Mouse (Mus musculus) layer of hippocampus, adult 9-10 months (tissue): Measurements from ENCODE around the gene 9230112D13Rik.

Experiments
- DNase-seq: peaks from one replicate; pipeline ENCODE4 v3.0.0; 2022; ENCODE audit warnings: low spot score

The 9230112D13Rik gene

DNA sequence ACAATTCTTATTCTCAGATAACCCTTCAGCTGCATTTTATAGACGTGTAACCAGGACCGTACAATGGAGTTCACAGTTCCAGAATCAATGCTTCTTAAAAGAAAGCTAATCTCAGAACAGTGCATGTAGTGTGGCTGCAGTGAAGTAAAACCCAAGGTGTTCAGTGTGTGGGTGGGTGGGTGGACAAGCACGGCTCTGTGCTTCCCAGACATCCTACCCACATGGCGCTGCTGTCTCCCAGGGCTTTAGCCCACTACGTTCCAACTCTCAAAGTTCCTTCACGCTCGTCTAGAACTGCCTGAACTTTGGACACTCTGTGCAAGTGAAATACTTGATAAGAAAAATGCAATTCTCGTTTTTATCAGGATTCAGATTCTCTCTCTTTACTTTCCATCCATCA is at the start of gene 9230112D13Rik:
9230112D13Rik (minus strand) TSS at position 101 of the 400 bp plus-strand sequence.
- no peak for DNase-seq

DNA sequence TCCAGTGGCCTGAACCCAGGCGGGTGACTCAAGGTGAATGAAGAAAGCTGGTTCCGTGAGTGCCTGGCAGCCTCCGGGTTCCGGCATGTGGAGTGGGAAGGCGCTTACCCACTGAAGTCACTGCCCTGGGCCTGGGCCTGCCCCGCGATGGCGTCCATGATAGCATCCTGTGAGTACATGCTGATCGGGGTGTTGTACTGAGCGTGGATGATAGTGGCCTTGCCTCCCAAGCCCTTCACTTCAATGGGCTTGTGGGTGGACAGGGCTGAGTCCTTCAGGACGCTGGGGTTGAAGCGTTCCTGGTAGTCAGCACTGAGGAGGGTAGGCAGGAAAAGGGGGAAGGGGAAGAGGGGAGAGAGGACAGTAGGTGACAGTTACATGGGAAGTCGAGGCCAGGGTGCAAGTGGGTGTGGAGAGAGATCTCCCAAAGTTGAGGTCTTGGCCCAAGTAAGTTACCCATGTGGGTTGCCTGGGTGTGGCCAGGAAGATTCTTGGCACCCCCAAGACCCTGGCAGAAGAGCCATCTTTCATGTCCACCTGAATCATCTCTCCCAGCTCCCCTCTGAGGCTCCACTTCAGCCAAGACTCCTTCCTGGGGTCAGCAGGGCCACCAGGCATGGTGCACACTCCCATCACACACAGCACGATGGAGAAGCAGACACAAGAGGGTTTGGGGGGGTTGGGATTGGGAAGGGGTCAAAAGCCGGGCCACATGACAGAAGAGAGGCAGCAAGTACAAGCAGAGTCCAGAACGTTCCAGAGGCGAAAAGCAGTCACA is 49.2 kb upstream of the 9230112D13Rik start:
- no peak for DNase-seq

DNA sequence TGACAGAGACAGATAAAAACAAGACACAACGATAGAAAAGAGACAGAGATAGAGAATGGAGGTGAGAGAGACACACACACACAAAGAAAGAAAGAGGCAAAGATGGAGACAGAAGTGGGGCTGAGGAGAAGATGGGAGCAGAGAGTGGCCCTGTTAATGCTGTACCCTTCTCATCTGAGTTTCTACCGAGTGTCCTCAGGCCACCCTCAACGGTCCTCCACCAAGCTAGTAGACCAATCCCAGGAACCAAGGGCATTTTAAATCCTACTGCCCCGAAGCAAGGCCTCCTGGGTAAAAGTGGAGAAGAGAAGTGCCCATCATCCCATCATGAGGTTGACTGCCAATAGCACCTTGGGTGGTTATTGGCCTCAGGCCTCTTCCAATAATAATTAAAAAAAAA is 48.3 kb upstream of the 9230112D13Rik start:
- no peak for DNase-seq

- no peak for DNase-seq
These were observed 47.7 kb upstream of the 9230112D13Rik start for GRCm38 (mm10) chr14:34570294-34570693.

DNA sequence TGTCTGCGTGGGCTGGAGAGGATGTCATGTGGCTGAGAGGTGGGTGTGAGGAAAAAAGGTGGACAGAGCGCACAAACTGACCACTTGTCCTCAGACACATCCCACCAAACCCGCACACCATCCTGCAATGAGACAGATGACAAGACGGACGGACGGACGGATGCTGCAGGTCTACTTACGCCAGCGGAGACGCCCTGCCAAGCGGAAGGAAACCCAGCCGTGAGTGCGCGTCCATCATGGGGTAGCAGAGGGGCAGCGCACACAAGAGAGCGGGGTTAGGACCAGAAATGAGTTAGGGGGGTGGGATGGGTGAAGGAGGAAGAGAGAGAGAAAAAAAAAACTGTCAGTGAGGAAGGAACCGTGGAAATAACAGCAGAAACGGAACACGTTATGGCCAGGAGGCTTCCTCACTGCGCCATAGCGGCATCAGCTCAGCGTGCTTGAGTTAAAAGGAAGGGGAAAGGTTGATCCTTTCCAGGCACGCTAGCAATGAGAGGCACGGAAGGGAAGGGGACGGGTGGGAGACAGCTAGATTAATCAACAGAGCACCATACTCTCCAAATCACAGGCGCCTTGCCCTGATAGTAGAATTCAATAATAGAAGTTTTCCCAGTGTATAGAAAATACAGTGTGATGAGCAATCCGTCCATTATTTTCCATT is 47.1 kb upstream of the 9230112D13Rik start:
- no peak for DNase-seq

DNA sequence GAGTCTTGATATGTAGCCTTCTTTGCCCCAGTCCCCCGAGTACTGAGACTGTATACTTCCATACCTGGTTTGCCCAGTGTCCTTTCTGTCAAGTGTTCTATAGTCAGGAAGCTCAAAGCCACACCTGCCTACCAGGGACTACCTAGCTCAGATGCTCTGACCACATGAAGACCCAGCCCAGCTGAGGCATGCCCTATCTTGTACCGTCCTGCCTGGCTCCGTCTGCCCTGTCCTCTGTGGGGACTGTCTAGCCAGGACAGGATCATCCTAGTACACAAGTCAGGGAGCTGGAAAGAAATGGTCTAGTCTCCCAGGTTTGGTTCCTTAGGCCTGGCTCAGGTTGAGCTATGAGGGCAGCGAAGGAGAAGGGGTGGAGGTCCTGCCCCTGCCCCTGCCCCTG is 46.0 kb upstream of the 9230112D13Rik start:
- DNase-seq = no peak

GRCm38 (mm10) chr14:34567697-34568096 is 45.1 kb upstream of the 9230112D13Rik start:
- no peak for DNase-seq

GRCm38 (mm10) chr14:34566530-34566929 is 43.9 kb upstream of the 9230112D13Rik start:
- DNase-seq = no peak

DNA sequence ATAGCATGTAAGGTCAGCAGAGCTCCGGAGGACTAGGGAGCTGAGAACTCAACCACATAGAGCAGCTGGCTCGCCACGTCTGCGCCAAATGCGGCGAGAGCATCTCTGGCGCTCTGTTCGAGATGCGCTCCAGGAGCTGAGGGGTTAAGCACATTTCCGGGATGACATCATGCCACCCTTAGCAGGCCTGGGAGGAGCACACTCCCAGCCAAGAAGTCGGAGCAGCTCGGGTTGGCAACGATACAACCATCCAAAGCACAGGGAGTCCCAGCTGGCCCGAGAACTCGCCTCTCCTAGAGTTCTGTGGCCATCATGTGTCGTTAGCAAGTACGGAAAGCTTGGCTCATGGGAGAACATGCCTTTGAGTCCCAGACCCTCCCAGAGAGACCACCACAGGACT is 43.1 kb upstream of the 9230112D13Rik start:
- no peak for DNase-seq

- DNase-seq = no peak
These were observed 42.0 kb upstream of the 9230112D13Rik start for GRCm38 (mm10) chr14:34564646-34565045.

GRCm38 (mm10) chr14:34562393-34562792 is 39.8 kb upstream of the 9230112D13Rik start:
- no peak for DNase-seq

GRCm38 (mm10) chr14:34561647-34562046 is 39.0 kb upstream of the 9230112D13Rik start:
- DNase-seq = no peak

DNA sequence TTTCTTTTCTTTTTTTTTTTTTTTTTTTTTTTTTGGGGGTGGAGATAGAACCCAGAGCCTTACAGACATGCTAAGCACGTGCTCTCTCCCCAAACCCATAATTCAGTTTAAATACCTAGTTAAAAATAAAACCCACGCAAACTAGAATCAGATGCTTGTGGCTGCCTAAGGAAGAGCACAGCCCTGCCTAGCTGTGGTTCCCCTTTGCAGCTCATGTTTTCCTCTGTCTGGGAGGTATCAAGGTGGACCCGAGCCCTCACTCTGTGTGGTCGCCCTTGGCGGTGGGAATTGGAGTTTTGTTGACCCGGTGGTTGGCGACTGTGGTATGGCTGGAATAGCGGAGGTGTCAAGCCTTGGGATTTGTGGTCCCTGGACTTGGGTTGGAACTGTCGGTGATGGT is 36.3 kb upstream of the 9230112D13Rik start:
- no peak for DNase-seq

DNA sequence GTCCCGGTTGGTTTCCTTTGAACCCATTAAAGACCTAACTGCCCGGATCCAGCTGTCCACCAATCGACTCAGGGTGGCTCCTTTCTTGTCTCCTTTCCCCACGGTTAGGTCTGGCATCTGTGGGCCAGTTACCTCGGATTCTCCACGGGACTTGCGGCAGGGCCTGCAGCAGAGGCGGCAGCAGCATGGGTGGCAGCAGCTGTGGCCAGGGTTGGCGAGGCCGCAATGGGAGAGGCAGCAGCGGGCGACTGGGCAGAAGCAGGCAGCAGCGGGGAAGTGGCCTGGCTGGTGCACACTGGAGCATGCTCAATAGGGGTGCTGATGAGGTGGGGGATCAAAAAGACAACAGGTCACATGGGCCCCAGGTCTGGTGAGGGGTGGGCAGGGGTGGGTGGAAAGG is 32.6 kb upstream of the 9230112D13Rik start:
- no peak for DNase-seq

GRCm38 (mm10) chr14:34554047-34554446 is 31.4 kb upstream of the 9230112D13Rik start:
- no peak for DNase-seq

- no peak for DNase-seq
These were observed 30.9 kb upstream of the 9230112D13Rik start for GRCm38 (mm10) chr14:34553470-34553869.

- no peak for DNase-seq
These were observed 29.6 kb upstream of the 9230112D13Rik start for GRCm38 (mm10) chr14:34552226-34552625.

GRCm38 (mm10) chr14:34549004-34549671 is 26.5 kb upstream of the 9230112D13Rik start:
- DNase-seq = no peak

- DNase-seq = no peak
These were observed 25.9 kb upstream of the 9230112D13Rik start for GRCm38 (mm10) chr14:34548391-34549001.

DNA sequence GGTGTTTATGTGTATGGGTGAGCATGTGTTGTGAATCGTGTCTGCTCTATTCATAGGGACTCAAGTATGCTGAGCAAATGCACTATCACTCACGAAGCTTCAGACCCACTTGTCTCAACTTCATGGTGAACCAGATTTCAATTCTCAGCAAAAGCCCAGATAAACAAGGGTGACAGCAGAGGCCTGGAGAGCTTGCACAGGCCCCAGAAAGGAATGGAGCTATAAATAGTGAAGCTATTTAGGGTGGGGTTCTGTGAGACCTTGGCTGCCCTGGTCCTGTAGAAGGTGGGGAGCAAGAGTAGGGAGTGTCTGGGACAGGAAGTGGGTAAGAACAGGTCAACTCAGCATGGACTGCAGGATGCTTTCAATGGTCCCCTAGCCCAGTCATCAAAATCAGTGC is 21.9 kb upstream of the 9230112D13Rik start:
- DNase-seq = no peak

DNA sequence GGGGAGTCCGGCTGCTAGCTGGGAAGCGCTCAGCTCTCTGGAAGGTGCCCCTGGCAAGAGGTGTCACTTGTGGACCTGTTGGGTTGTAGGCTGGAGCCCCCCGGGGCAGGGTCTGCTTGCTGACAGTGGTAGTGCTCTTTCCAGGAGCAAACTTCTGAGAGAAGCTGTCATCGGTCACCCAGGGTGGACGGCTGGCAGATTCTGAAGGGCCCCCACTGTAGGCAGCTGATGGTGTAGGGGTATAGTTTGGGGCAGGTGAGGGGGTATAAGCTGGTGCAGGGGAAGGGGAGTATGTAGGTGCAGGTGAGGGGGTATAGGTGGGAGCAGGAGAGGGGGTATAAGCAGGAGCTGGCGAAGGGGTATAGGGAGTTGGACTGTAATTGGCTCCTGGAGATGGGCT is 21.4 kb upstream of the 9230112D13Rik start:
- DNase-seq = no peak

DNA sequence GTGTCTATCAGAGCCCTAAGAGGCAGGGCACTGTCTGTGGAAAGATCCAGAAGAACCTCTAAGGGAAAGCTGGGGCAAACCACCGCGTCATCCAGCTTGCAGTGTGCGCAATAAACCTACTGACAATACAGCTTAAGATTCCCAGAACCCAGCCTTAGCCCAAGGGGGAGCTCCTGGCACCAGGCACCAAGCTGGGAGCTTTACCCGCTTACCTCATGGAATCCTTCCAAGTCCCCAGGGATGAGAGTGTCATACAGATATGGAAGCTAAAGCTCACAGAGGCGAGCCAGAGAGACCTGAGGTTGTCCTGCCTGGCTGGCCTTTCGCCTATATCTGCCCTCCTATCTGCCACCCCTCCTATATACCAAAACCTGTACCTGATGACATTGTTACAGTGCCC is 21.0 kb upstream of the 9230112D13Rik start:
- no peak for DNase-seq

- DNase-seq = no peak
These were observed 19.3 kb upstream of the 9230112D13Rik start for GRCm38 (mm10) chr14:34541896-34542295.
